Mouse (Mus musculus) forebrain, embryonic 10.5 days (tissue): ENCODE measurements around the gene Ccdc86. TPM values are rescaled to one million over a fixed set of nuclear protein-coding genes. Genes with fewer than 3 reads are reported as not detected.
A peak's percentile ranks its signal among the peaks of the same experiment; 100 is the strongest.

Experiments
- DNase-seq: peaks from one replicate; pipeline ENCODE4 v3.0.0-alpha.2; 2017; ENCODE audit warnings: low spot score; ENCODE audit errors: extremely low spot score
- H3K27ac ChIP-seq: fragments of 300-500 bp; sonication (generic); 2 replicates; pipeline ENCODE4 v1.5.1; 2016; ENCODE audit warnings: mild to moderate bottlenecking
- H3K27me3 ChIP-seq: fragments of 300-500 bp; sonication (generic); 2 replicates; pipeline ENCODE4 v1.6.1; 2016; ENCODE audit warnings: mild to moderate bottlenecking; ENCODE audit not compliant: poor library complexity, severe bottlenecking
- H3K36me3 ChIP-seq: fragments of 300-500 bp; sonication (generic); replicated peaks from 2 replicates; pipeline ENCODE4 v1.6.1; 2016; ENCODE audit warnings: mild to moderate bottlenecking, moderate library complexity
- H3K4me1 ChIP-seq: fragments of 300-500 bp; sonication (generic); 2 replicates; pipeline ENCODE4 v1.6.1; 2016
- H3K4me3 ChIP-seq: fragments of 300-500 bp; sonication (generic); 2 replicates; pipeline ENCODE4 v1.5.1; 2016; ENCODE audit warnings: mild to moderate bottlenecking, moderate library complexity
- H3K9me3 ChIP-seq: fragments of 300-500 bp; sonication (generic); 2 replicates; pipeline ENCODE4 v1.6.1; 2016; ENCODE audit warnings: mild to moderate bottlenecking, moderate library complexity
- WGBS: fragments of 180-500 bp; shearing (Covaris S2); methylation state at CpG from one replicate; pipeline ENCODE4 v1.1.7; 2016; 5-methylcytosine and 5-hydroxymethylcytosine counted together
- polyA plus RNA-seq: library from polyadenylated mRNA; unstranded; fragments of >200 nt; fragmentation: Nextera tagmentation; extraction: Ambion mirVana; gene quantifications from 2 replicates; pipeline ENCODE4 v1.2.1, GENCODE M21; 2016

The Ccdc86 gene
- polyA plus RNA-seq, 1 experiment from 2014 or later, result 45.0 TPM

- 73% methylated on average over 4 of the region's 4 CpGs for WGBS
- Histone ChIP-seq H3K36me3 (no peaks in the 10 kb centered on the region), H3K4me1 (peaks cover 4% of the 10 kb centered on the region), H3K27me3 (0 out of 2 replicates have a peak, but pooled peaks cover 7% of the 10 kb centered on the region), H3K27ac (no peak within 1 kb of the TSS), H3K9me3 (peaks cover 14% of the 10 kb centered on the region; the same call in 1 of the 2 replicates), H3K4me3 (no peak within 1 kb of the TSS)
- no peak for DNase-seq
These were observed 25.3 kb upstream of the Ccdc86 start, which contains the start of gene Ms4a10 for GRCm38 (mm10) chr19:10974238-10974865. Gene Ms4a10, minus strand, starts transcription at chr19:10974670.

DNA sequence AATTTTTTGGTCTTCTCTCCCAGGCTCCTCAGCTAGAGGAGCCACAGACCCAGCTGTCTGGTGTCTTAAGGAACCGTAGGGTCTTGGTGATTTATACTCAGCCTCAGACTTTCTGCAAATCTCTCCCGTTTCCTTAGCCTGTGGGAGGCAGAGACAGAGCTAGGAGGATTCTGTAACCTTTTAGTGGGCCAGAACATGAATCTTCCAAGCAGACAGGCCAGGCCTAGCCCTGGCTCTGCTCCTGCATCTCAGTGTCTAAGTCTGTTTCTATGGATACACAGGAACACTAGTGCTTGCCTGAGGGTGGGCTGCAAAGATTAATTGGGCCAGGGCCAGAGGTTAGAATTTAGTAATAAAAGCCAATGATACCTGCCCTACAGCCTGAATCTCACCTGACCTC is 24.1 kb upstream of the Ccdc86 start:
- no peak for DNase-seq

GRCm38 (mm10) chr19:10972660-10973059 is 23.6 kb upstream of the Ccdc86 start:
- no peaks in the 10 kb centered on the region for H3K27me3 ChIP-seq
- no peak overlapping the region for H3K4me3 ChIP-seq
- H3K27ac ChIP-seq, result no peak overlapping the region
- DNase-seq, result no peak
- WGBS, result 26% methylated on average over 3 of the region's 3 CpGs
- no peaks in the 10 kb centered on the region for H3K36me3 ChIP-seq
- no peaks in the 10 kb centered on the region for H3K4me1 ChIP-seq
- H3K9me3 ChIP-seq, result peaks cover 14% of the 10 kb centered on the region; the same call in 1 of the 2 replicates

More for the DNA sequence above, 24.1 kb upstream of the Ccdc86 start:
- no peaks in the 10 kb centered on the region for H3K4me1 ChIP-seq
- H3K27me3 ChIP-seq, result 0 out of 2 replicates have a peak, but pooled peaks cover under 1% of the 10 kb centered on the region
- peaks cover 14% of the 10 kb centered on the region; the same call in 1 of the 2 replicates for H3K9me3 ChIP-seq
- no peak overlapping the region for H3K27ac ChIP-seq
- 67% methylated on average over 2 of the region's 2 CpGs for WGBS
- H3K36me3 ChIP-seq, result no peaks in the 10 kb centered on the region
- H3K4me3 ChIP-seq, result no peak overlapping the region

- Histone ChIP-seq H3K36me3 (no peaks in the 10 kb centered on the region), H3K9me3 (peaks cover 14% of the 10 kb centered on the region; the same call in 1 of the 2 replicates), H3K27ac (no peak overlapping the region), H3K27me3 (no peaks in the 10 kb centered on the region), H3K4me3 (no peak overlapping the region), H3K4me1 (no peaks in the 10 kb centered on the region)
- no peak for DNase-seq
- WGBS, result 84% methylated on average over 3 of the region's 3 CpGs
These were observed 21.4 kb upstream of the Ccdc86 start for GRCm38 (mm10) chr19:10970457-10970856.

DNA sequence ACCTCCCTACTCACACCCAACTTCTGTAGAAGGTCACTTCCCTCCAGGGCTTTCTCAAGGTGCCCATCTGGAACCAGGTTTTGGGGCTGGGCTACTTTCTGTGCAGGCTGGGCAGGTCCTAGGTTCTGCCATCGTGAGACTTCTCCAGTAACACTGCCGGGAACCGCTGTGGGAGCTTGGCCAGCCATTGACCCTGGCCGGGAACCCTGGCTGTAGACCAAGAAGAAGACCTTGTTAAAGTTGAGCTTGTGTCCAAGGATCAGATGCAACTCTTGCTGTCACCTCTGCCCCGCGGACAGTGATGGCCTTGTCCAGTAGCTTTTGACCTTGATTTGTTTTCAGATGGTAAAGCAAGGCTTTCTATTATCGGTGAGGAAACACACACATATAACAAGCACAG is 19.5 kb upstream of the Ccdc86 start:
- no peaks in the 10 kb centered on the region for H3K36me3 ChIP-seq
- no peak overlapping the region for H3K27ac ChIP-seq
- 91% methylated on average over 7 of the region's 7 CpGs for WGBS

GRCm38 (mm10) chr19:10965721-10966120 is 16.7 kb upstream of the Ccdc86 start:
- Histone ChIP-seq H3K9me3 (0 out of 2 replicates have a peak, but pooled peaks cover under 1% of the 10 kb centered on the region), H3K4me3 (no peak overlapping the region), H3K36me3 (no peaks in the 10 kb centered on the region), H3K27me3 (no peaks in the 10 kb centered on the region), H3K27ac (no peak overlapping the region), H3K4me1 (no peaks in the 10 kb centered on the region)
- no peak for DNase-seq
- WGBS, result 92% methylated on average over 7 of the region's 7 CpGs

More for the DNA sequence above, 19.5 kb upstream of the Ccdc86 start:
- Histone ChIP-seq H3K4me3 (no peak overlapping the region), H3K27me3 (no peaks in the 10 kb centered on the region), H3K4me1 (no peaks in the 10 kb centered on the region), H3K9me3 (peaks cover 14% of the 10 kb centered on the region; the same call in 1 of the 2 replicates)
- no peak for DNase-seq

DNA sequence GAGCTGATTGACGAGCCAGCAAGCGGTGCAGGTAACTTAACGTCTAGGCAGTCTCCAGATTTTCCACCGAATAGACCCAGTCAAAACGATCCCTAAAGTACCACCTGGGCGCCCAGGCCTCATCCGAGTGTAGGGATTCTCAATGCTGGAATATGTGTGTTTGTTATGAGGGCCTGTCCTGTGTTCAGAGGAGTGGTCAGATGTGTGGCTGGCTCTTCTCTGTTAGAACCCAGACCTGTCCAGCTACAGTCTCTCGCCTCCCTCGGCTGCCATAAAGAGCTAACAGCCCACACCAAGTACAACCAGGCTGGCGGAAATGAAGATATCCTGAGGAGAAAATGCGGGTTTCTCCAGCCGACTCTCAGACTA is 10.9 kb upstream of the Ccdc86 start:
- Histone ChIP-seq H3K9me3 (no peaks in the 10 kb centered on the region), H3K4me1 (peaks cover 7% of the 10 kb centered on the region), H3K27me3 (no peaks in the 10 kb centered on the region), H3K4me3 (no peak overlapping the region), H3K36me3 (no peaks in the 10 kb centered on the region), H3K27ac (no peak overlapping the region)
- 46% methylated on average over 12 of the region's 12 CpGs for WGBS
- DNase-seq, result no peak

DNA sequence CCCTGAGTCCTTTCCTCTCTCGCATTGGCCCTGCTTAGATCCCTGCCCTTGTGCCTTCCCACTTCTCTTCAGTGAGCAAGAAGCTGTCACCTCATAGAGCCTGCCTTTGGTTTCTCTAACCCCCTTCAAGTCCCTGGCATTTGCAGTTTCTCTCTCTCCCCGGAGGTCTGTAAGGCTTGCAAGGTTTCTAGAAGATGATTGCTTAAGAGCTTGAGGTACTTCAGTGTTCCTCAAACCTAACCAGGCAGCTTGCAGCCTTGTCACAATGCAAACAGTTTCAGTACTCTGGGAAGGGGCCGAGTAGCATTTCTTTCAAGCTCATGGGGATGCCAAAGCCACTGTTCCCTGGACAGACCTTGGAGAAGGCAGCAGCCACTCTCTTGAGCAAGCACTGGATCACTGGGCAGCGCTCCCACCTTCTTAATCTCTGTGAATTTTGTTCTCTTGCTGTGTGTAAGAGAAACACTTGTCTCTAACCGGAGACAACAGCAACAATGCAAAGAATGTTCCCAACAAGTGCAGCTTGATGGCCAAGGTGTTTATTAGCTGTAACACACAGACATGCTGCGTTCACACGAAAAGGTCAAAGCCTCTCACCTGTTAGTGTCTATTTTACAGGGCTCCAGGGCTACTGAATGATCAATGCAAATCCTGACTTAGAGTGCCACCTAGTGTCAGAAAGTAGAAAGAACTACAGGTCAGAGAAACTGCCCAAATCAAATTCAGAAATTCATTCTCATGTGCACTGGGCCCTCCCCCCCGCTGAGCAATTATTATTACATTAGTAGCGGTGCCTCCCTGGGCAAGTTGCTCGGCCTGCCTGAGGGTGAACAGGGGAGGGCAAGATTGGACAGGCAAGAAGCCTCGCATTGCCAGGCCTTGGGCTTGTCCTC is 10.3 kb upstream of the Ccdc86 start:
- no peaks in the 10 kb centered on the region for H3K27me3 ChIP-seq
- H3K9me3 ChIP-seq, result no peaks in the 10 kb centered on the region
- H3K4me3 ChIP-seq, result no peak overlapping the region
- WGBS, result 38% methylated on average over 11 of the region's 11 CpGs
- no peaks in the 10 kb centered on the region for H3K36me3 ChIP-seq
- peak; percentile 43 for DNase-seq
- no peak overlapping the region for H3K27ac ChIP-seq
- H3K4me1 ChIP-seq, result peaks cover 7% of the 10 kb centered on the region

DNA sequence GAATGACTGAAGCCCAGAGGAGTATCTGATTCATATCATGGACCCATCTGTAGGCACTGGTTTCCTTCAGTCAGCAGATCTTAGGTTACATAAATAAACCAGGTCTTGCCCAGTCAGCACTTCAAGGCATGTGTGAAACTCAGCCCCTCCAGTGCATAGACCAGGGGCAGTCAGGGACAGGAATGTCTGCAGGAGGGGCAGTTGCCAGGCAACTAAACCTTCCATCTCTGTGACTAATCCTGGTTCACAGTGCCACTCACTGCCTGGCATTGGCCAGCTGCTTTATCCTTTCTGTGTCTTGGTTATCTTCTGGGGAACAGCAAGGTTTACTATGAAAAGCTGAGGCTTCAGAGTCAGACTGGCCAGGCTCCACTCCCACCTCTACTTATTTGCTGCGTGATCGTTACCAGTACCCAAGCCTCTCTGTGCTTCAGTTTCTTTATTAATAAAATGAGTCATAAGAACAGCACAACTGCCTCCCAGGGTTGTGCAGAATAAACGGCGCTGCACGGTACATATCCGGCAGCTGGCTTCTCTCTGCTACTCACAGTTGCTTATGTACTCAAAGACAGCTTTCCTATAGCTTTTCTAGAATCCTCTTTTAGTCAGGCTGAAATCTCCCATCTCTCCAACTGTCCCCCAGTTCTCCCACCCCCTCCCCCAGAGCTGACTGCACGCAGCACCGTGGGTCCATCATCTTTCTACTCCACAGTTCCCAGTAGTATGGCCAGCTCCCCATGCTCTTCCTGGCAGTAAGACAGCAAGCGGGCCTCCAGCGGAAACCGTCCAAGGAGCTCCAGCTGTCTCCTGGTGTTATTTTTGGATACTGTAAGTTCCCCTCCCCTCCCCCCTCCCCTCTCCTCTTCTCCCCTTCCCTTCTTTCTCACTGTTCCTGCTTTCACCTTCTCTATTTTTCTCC is 3.2 kb upstream of the Ccdc86 start:
- H3K36me3 ChIP-seq, result no peaks in the 10 kb centered on the region
- H3K9me3 ChIP-seq, result no peaks in the 10 kb centered on the region
- no peaks in the 10 kb centered on the region for H3K27me3 ChIP-seq
- peak overlapping the region; percentile 41; the same call in 1 of the 2 replicates for H3K27ac ChIP-seq
- H3K4me1 ChIP-seq, result peaks cover 34% of the 10 kb centered on the region
- peak; percentile 17 for DNase-seq
- 76% methylated on average over 11 of the region's 11 CpGs for WGBS
- no peak overlapping the region for H3K4me3 ChIP-seq

DNA sequence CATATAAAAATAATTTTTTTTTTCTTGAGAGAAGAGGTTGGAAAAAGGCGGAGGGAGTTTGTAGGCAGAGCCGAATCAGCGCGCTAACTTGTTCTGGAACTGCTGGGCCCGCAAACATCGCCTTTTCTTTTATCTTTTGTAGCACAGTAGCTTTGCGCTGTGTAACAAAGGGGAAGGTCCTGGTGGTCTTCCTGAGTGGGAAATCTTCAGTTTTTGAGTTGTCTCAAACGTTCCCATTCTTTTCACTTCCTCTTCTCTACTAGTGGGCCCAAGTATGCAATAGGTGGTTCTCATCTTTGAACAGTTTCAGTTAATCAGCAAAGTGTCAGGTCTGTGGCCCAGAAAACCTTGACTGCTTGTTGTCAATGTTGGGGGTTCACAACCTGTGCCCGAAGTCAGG is 492 bp upstream of the Ccdc86 start:
- DNase-seq, result no peak
- Histone ChIP-seq H3K36me3 (peaks cover 25% of the 10 kb centered on the region), H3K9me3 (no peaks in the 10 kb centered on the region), H3K27ac (peak overlapping the region; percentile 82), H3K4me1 (peaks cover 46% of the 10 kb centered on the region), H3K27me3 (no peaks in the 10 kb centered on the region), H3K4me3 (peak overlapping the region; percentile 76)
- WGBS, result 42% methylated on average over 9 of the region's 9 CpGs

DNA sequence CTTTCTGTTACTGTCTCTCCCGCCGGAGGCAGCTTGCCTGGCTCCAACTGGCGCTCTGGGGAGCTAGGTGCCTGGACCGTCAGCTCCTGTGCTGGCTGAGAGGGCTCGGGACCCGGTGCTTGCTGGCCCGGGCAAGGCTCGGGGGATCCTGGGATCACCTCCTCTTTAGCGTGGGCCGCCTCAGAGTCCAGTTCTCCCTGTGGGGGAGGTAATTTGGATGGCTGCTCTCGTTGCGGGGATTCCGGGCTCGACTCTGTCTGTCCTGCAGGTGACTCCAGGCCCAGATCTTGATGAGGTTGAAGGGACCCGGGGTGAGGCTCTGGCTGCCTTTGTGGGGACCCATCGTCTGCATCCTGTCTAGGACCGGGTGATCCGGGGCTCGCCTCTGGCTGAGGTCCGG is 650 bp downstream of the Ccdc86 start:
- no peaks in the 10 kb centered on the region for H3K27me3 ChIP-seq
- WGBS, result under 1% methylated on average over 20 of the region's 20 CpGs
- H3K9me3 ChIP-seq, result no peaks in the 10 kb centered on the region
- peak overlapping the region; percentile 76 for H3K4me3 ChIP-seq
- H3K27ac ChIP-seq, result peak overlapping the region; percentile 82
- peaks cover 37% of the 10 kb centered on the region for H3K36me3 ChIP-seq
- DNase-seq, result no peak
- H3K4me1 ChIP-seq, result peaks cover 46% of the 10 kb centered on the region

DNA sequence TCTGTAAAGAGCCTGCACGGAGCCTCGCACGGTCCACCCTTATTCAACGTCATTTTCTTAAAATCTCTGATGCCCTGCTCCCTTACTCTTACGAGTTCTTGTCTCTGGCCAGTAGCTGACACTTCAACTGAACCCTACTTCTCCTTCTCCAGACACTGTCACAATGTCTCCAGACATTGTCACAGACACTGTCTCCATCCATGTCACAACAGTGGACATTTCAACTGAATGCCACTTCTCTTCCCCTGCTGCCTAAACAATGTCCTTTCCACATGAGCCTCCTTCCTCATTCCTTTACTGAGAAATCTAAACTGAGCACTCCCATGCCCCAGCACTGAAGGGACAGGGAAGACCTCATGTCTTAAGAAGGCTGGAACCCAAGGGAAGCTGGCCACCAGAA is 1.8 kb downstream of the Ccdc86 start:
- H3K36me3 ChIP-seq, result peaks cover 49% of the 10 kb centered on the region
- no peak for DNase-seq
- peak overlapping the region; percentile 76 for H3K4me3 ChIP-seq
- H3K27me3 ChIP-seq, result no peaks in the 10 kb centered on the region
- WGBS, result 90% methylated on average over 5 of the region's 5 CpGs
- H3K4me1 ChIP-seq, result peaks cover 42% of the 10 kb centered on the region
- no peaks in the 10 kb centered on the region for H3K9me3 ChIP-seq
- no peak overlapping the region for H3K27ac ChIP-seq
